Mouse (Mus musculus) G1E (cell line): ENCODE results near the gene Ric8a. TPM values are rescaled to one million over a fixed set of nuclear protein-coding genes. Genes with fewer than 3 reads are reported as not detected.
"Not testable (repeated sequence)": the region's sequence is repeated elsewhere in the genome, so short reads cannot be mapped to it uniquely, and the experiment has no call there.

Experiments
- ATAC-seq: 2 replicates; pipeline ENCODE4 v1.8.0; 2016; ENCODE audit warnings: mild to moderate bottlenecking; ENCODE audit not compliant: insufficient number of reproducible peaks, poor library complexity, low FRiP score, severe bottlenecking; ENCODE audit errors: extremely low read depth
- DNase-seq: peaks from one replicate; pipeline ENCODE4 v3.0.0; 2012; ENCODE audit warnings: low spot score
- H3K27me3 ChIP-seq: 2 replicates; pipeline ENCODE4 v1.6.1; 2012; ENCODE audit warnings: mild to moderate bottlenecking, low read length, inconsistent platforms; ENCODE audit not compliant: insufficient read depth
- H3K36me3 ChIP-seq: replicated peaks from 2 replicates; pipeline ENCODE3; 2012; ENCODE audit warnings: mild to moderate bottlenecking, inconsistent platforms
- H3K4me1 ChIP-seq: 2 replicates; pipeline ENCODE4 v1.6.1; 2012; ENCODE audit warnings: low read depth, low read length, inconsistent platforms, mixed read lengths; ENCODE audit not compliant: insufficient read depth
- H3K4me3 ChIP-seq: 2 replicates; pipeline ENCODE4 v1.5.1; 2012; ENCODE audit warnings: low read depth, mild to moderate bottlenecking, inconsistent platforms, low read length, moderate library complexity, mixed read lengths
- H3K9me3 ChIP-seq: replicated peaks from 2 replicates; pipeline ENCODE4 v1.6.1; 2012; ENCODE audit warnings: inconsistent platforms
- CTCF ChIP-seq: IDR thresholded peaks from 2 replicates; pipeline ENCODE4 v1.5.1; 2012; ENCODE audit warnings: low read depth, low read length, inconsistent platforms, mixed read lengths
- GATA1 ChIP-seq: IDR thresholded peaks from 2 replicates; pipeline ENCODE4 v1.6.1; 2012; ENCODE audit warnings: borderline replicate concordance, low read length, inconsistent platforms, mixed read lengths
- GATA2 ChIP-seq: IDR thresholded peaks from 2 replicates; pipeline ENCODE4 v1.6.1; 2012; ENCODE audit warnings: low read depth, low read length, inconsistent platforms, borderline replicate concordance
- POLR2AphosphoS5 ChIP-seq: IDR thresholded peaks from 2 replicates; pipeline ENCODE4 v1.6.1; 2012; ENCODE audit warnings: low read depth, low read length, inconsistent platforms; ENCODE audit not compliant: insufficient replicate concordance
- TAL1 ChIP-seq: conservative IDR thresholded peaks from 2 replicates; pipeline ENCODE4 v1.6.1; 2012; ENCODE audit warnings: low read depth, low read length, inconsistent platforms, mixed read lengths
- polyA plus RNA-seq: library from polyadenylated mRNA; stranded (reverse); fragments of >175 nt; gene quantifications from 2 replicates; pipeline ENCODE4 v1.2.3, GENCODE M21; 2012
- total RNA-seq, 2 experiments: library from RNA; stranded (forward) in 1 of 2; stranded (reverse) in 1 of 2; fragments of 200-1000 nt in 1 of 2; fragments of >200 nt in 1 of 2; fragmentation: Nextera tagmentation in 1 of 2; gene quantifications; 2 replicates each; pipeline ENCODE4 v1.2.3; 2014 to 2017

Ric8a gene
- total and polyA plus RNA-seq, 3 experiments: 21.1 to 29.5 (median 28.4) TPM

DNA sequence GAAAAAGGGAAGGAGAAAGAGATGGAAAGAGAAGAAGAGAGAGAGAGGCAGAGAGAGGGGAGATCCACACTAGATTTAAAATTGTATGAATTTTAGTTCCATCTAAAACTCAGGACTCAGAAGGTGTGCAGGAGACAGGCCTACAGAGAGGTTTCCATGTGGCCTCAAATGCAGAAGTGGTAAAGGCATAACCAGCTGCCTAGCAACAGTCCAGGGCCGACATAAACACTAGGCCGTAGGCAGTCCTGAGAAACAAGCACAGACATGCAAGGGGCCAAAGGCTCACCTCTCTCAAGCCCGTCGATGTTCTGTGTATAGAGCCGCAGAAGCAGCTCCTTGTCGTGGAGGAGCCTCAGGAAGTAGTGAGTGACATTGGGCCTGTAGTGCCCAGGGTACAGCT is 20.6 kb downstream of the Ric8a start:
- ATAC-seq (no peak), DNase-seq (no peak)
- H3K9me3 ChIP-seq: no peaks in the 10 kb centered on the region
- H3K36me3 ChIP-seq: peaks cover 63% of the 10 kb centered on the region
- peaks cover 42% of the 10 kb centered on the region for H3K4me1 ChIP-seq
- TF ChIP-seq TAL1: no peak
- no peak for TF ChIP-seq CTCF
- TF ChIP-seq GATA1: no peak
- TF ChIP-seq POLR2AphosphoS5: no peak
- TF ChIP-seq GATA2: no peak
- H3K4me3 ChIP-seq: no peak overlapping the region
- H3K27me3 ChIP-seq: no peaks in the 10 kb centered on the region

DNA sequence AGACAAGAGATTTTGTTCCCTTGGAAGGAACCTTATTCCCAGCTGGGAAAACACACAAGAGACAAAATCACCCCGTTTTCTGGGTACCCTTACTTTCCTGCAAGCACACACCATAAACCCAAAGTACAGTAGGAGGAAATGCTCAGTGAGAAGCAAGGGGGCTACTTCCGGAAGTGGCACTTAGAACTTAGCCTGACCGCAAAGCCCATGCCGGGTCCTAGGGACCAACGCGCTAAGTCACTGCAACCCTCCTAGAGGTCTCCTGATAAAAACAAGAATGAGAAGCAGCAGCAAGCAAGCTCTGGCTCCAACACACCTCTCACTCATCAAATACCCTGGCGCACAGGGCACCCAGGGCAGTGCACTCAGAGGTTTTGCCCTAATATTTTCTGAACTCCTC is 22.6 kb downstream of the Ric8a start:
- TF ChIP-seq POLR2AphosphoS5 (no peak), GATA1 (no peak), GATA2 (no peak), CTCF (no peak), TAL1 (no peak)
- no peaks in the 10 kb centered on the region for H3K27me3 ChIP-seq
- H3K4me1 ChIP-seq: peaks cover 49% of the 10 kb centered on the region
- no peaks in the 10 kb centered on the region for H3K9me3 ChIP-seq
- ATAC-seq (no peak), DNase-seq (no peak)
- H3K4me3 ChIP-seq: no peak overlapping the region
- peaks cover 59% of the 10 kb centered on the region for H3K36me3 ChIP-seq

DNA sequence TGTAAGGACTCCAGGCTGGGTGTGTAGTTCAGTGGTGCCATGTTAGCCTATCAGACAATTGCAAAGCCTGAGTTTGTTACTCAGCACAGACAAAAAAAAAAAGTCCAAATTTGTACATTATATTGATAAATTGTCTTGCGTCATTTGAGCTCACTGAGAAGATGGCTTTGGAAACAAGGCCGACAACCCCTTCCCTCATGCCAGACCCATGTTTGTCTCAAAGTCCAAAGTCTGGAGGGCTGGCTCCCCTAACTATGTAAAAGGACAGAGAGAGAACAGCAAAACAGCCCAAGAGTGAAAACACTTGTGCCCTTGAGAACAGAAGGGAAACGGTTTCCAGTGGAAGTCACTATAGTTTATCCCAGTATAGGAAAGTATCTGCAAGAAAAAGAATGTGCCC is 23.7 kb downstream of the Ric8a start:
- ATAC-seq (no peak), DNase-seq (no peak)
- Histone ChIP-seq H3K4me1 (peaks cover 44% of the 10 kb centered on the region), H3K27me3 (no peaks in the 10 kb centered on the region), H3K9me3 (no peaks in the 10 kb centered on the region), H3K36me3 (peaks cover 58% of the 10 kb centered on the region), H3K4me3 (no peak overlapping the region; the same call in 1 of the 2 replicates)
- TF ChIP-seq GATA2 (no peak), CTCF (no peak), TAL1 (no peak), GATA1 (no peak), POLR2AphosphoS5 (no peak)

DNA sequence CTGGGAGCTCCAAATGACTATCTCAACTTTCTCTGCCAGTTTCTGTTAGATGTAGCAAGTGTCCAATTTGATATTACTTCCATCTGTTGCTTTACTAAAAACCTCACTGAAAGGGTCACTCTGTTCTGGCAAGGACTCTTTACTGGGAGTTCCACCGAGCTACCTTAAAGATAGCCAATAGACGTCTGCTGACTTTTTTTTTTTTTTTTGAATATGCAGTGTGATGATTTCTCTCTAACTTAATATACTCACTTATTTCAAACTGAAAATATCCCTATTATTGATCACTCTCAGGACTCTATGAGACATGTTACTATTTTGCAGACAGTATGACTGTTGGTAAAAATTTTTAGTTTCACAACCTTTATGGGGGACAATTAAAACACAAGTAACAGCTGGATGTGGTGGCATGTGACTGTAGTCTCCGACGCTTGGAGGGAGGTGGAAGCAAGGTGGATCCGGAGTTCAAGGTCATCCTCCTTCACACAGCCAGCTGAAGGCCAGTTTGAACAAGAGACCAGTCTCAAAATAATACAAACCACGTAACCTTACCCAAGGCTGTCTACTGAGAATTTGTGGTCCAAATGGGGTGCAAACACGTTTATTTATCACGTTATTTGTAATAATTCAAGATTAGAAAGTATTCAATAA is 24.2 kb downstream of the Ric8a start:
- Histone ChIP-seq H3K27me3 (no peaks in the 10 kb centered on the region), H3K4me3 (peak overlapping the region; percentile 90), H3K9me3 (no peaks in the 10 kb centered on the region), H3K36me3 (peaks cover 59% of the 10 kb centered on the region), H3K4me1 (peaks cover 44% of the 10 kb centered on the region)
- DNase-seq (no peak), ATAC-seq (no peak)
- TF ChIP-seq CTCF (no peak), POLR2AphosphoS5 (no peak), GATA1 (no peak), GATA2 (no peak), TAL1 (no peak)

DNA sequence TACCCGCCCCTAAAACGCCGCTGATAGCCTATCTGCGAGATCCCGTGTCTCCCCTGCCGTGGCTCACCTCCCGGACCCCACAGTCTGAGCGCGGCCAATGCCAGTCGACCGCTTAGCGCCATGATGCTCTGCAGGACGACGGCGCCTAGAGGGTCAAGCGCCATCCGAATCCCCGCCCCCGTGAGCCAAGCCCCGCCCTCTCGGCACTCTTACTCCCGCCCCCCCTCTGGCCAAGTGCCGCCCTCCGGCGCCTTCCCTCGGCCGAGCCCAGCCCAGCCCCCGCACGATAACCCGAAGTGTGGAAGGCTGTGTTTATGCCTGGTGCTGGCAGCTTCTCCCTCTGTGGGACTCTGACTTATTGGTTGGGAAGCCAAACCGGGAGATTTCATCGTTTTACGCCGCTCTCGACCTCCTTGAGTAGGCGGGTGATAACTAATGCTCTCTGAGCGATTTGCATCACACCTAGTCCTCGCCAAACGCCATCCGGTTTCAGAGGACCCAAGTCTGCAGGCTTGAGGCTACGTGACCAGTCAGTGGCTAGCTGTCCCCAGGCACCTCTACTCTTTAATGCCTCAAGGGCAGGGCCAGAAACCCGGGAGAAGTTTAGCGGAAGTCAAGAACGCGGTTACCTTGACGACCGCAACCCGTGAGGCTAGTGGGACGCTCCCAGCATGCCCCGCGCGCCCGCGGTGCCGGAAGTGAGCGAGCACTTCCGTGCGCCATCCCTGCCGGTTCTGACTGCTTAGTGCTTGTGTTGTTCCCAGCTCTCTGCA is 25.1 kb downstream of the Ric8a start, which contains the start of the genes Psmd13 and Sirt3:
Gene Psmd13, plus strand, starts transcription at position 273 of the 773 bp plus-strand sequence.
Gene Sirt3, minus strand, starts transcription at position 614 of the 773 bp plus-strand sequence.
- DNase-seq: peak; percentile 90
- peaks cover 59% of the 10 kb centered on the region for H3K36me3 ChIP-seq
- peak within 1 kb of the TSS; percentile 90 for H3K4me3 ChIP-seq
- no peaks in the 10 kb centered on the region for H3K27me3 ChIP-seq
- ATAC-seq: peak; percentile 89
- no peak for TF ChIP-seq GATA1
- TF ChIP-seq TAL1: no peak
- TF ChIP-seq CTCF: no peak
- TF ChIP-seq GATA2: no peak
- TF ChIP-seq POLR2AphosphoS5: no peak
- H3K9me3 ChIP-seq: no peaks in the 10 kb centered on the region
- peaks cover 44% of the 10 kb centered on the region for H3K4me1 ChIP-seq

DNA sequence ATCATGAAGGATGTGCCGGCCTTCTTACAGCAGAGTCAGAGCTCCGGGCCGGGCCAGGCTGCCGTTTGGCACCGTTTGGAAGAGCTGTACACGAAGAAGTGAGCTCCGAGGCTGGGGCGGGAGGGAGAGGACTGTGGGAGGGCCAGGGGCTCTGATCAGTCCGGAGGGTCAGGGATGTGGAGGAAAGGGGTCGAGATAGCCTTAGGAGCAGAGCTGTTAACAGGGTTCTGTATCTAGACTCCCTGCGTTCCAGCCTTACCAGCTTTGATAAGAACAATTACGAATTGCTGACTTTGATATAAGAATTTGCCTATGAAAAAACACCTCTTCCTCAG is 25.7 kb downstream of the Ric8a start:
- Histone ChIP-seq H3K36me3 (peaks cover 59% of the 10 kb centered on the region), H3K4me1 (peaks cover 43% of the 10 kb centered on the region), H3K27me3 (no peaks in the 10 kb centered on the region), H3K4me3 (peak overlapping the region; percentile 90), H3K9me3 (no peaks in the 10 kb centered on the region)
- DNase-seq (no peak), ATAC-seq (0 out of 2 replicates have a peak, but pooled peaks have one; percentile 4)
- TF ChIP-seq CTCF (no peak), GATA1 (no peak), GATA2 (no peak), TAL1 (no peak), POLR2AphosphoS5 (no peak)

DNA sequence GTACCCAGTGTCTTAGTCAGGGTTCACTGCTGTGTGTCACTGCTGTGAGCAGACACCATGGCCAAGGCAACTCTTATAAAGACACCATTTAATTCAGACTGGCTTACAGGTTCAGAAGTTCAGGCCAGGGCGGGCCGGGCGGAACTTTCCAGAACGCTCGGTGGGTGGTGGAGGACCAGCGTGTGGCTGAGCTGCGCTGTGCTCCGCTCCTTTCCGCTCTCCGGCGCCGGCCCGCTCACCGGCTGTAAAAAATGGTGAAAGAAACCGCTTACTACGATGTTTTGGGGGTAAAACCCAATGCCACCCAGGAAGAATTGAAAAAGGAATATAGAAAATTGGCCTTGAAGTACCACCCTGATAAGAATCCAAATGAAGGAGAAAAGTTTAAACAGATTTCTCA is 33.9 kb downstream of the Ric8a start:
- not testable (repeated sequence) for H3K4me1 ChIP-seq
- peaks cover 83% of the 10 kb centered on the region for H3K36me3 ChIP-seq

More for the DNA sequence above, 33.9 kb downstream of the Ric8a start:
- ATAC-seq, DNase-seq, H3K9me3 ChIP-seq, H3K27me3 ChIP-seq, H3K4me3 ChIP-seq: not testable (repeated sequence)
